Mouse (Mus musculus) stomach, embryonic 16.5 days (tissue): ENCODE data around the gene Hexb. TPM values are rescaled to one million over a fixed set of nuclear protein-coding genes. Genes with fewer than 3 reads are reported as not detected.

Experiments used
- ATAC-seq: fragments of 200-750 bp; cut with Nextera tagmentation; 2 replicates; pipeline ENCODE4 v1.8.0; 2017; ENCODE audit warnings: moderate number of reproducible peaks, moderate TSS enrichment; ENCODE audit not compliant: insufficient read depth, low FRiP score
- H3K27ac ChIP-seq: fragments of 300-500 bp; sonication (generic); 2 replicates; pipeline ENCODE4 v1.5.1; 2014; ENCODE audit warnings: low read length
- H3K27me3 ChIP-seq: fragments of 300-500 bp; sonication (generic); 2 replicates; pipeline ENCODE4 v1.6.1; 2014; ENCODE audit warnings: low read length, control low read depth, mixed read lengths; ENCODE audit not compliant: control insufficient read depth, insufficient read depth
- H3K36me3 ChIP-seq: fragments of 300-500 bp; sonication (generic); 2 replicates; pipeline ENCODE4 v1.6.1; 2014; ENCODE audit warnings: low read length; ENCODE audit not compliant: control insufficient read depth, insufficient read depth
- H3K4me1 ChIP-seq: fragments of 300-500 bp; sonication (generic); 2 replicates; pipeline ENCODE4 v1.6.1; 2014; ENCODE audit warnings: low read length, control low read depth, mixed read lengths; ENCODE audit not compliant: control insufficient read depth, insufficient read depth
- H3K4me2 ChIP-seq: fragments of 300-500 bp; sonication (generic); 2 replicates; pipeline ENCODE4 v1.6.1; 2014; ENCODE audit warnings: low read depth, low read length, mixed read lengths
- H3K4me3 ChIP-seq: fragments of 300-500 bp; sonication (generic); replicated peaks from 2 replicates; pipeline ENCODE4 v1.5.1; 2014; ENCODE audit warnings: mild to moderate bottlenecking, low read length
- H3K9ac ChIP-seq: fragments of 300-500 bp; sonication (generic); 2 replicates; pipeline ENCODE4 v1.6.1; 2014; ENCODE audit warnings: low read length
- H3K9me3 ChIP-seq: fragments of 300-500 bp; sonication (generic); replicated peaks from 2 replicates; pipeline ENCODE4 v1.6.1; 2016; ENCODE audit warnings: low read length, control low read depth; ENCODE audit not compliant: control insufficient read depth
- WGBS: fragments of 180-500 bp; shearing (Covaris S2); extraction: QIAGEN DNeasy Blood & Tissue Kit; methylation state at CpG from one replicate; pipeline ENCODE4 v1.1.7; 2014; 5-methylcytosine and 5-hydroxymethylcytosine counted together
- polyA plus RNA-seq: library from polyadenylated mRNA; unstranded; fragments of >200 nt; fragmentation: Nextera tagmentation; extraction: Ambion mirVana; gene quantifications from 2 replicates; pipeline ENCODE4 v1.2.1, GENCODE M21; 2015

Gene Hexb
- polyA plus RNA-seq, 1 experiment from 2014 or later = 53.1 TPM

- Histone ChIP-seq H3K27ac (no peak overlapping the region), H3K27me3 (no peaks in the 10 kb centered on the region), H3K9ac (no peak overlapping the region), H3K4me1 (peaks cover 9% of the 10 kb centered on the region; the same call in 1 of the 2 replicates), H3K4me2 (no peak overlapping the region; the same call in 1 of the 2 replicates), H3K4me3 (no peak overlapping the region), H3K9me3 (no peaks in the 10 kb centered on the region), H3K36me3 (no peaks in the 10 kb centered on the region)
- ATAC-seq = no peak
- WGBS = 75% methylated on average over 12 of the region's 12 CpGs
Measured at GRCm38 (mm10) chr13:97196186-97196924, 1.8 kb downstream of the Hexb start.

GRCm38 (mm10) chr13:97193420-97193819 lies 4.7 kb downstream of the Hexb start:
- 42% methylated on average over 7 of the region's 7 CpGs for WGBS
- no peaks in the 10 kb centered on the region for H3K9me3 ChIP-seq
- no peaks in the 10 kb centered on the region for H3K27me3 ChIP-seq
- no peak overlapping the region for H3K4me3 ChIP-seq
- peaks cover 9% of the 10 kb centered on the region; the same call in 1 of the 2 replicates for H3K4me1 ChIP-seq
- no peak overlapping the region for H3K4me2 ChIP-seq
- no peaks in the 10 kb centered on the region for H3K36me3 ChIP-seq
- no peak overlapping the region for H3K27ac ChIP-seq
- no peak for ATAC-seq
- no peak overlapping the region for H3K9ac ChIP-seq

- Histone ChIP-seq H3K4me1 (peaks cover 7% of the 10 kb centered on the region; the same call in 1 of the 2 replicates), H3K9me3 (no peaks in the 10 kb centered on the region), H3K27ac (no peak overlapping the region), H3K9ac (no peak overlapping the region), H3K4me2 (no peak overlapping the region), H3K36me3 (no peaks in the 10 kb centered on the region), H3K4me3 (no peak overlapping the region), H3K27me3 (no peaks in the 10 kb centered on the region)
- 91% methylated on average over 11 of the region's 11 CpGs for WGBS
- no peak for ATAC-seq
Measured at GRCm38 (mm10) chr13:97192649-97193048, 5.5 kb downstream of the Hexb start.

GRCm38 (mm10) chr13:97187693-97188092 lies 10.5 kb downstream of the Hexb start:
- Histone ChIP-seq H3K4me3 (no peak overlapping the region), H3K27me3 (no peaks in the 10 kb centered on the region), H3K4me1 (no peaks in the 10 kb centered on the region), H3K27ac (no peak overlapping the region), H3K9me3 (no peaks in the 10 kb centered on the region), H3K4me2 (no peak overlapping the region), H3K9ac (no peak overlapping the region), H3K36me3 (no peaks in the 10 kb centered on the region)
- WGBS = 80% methylated on average over 5 of the region's 5 CpGs
- ATAC-seq = no peak

GRCm38 (mm10) chr13:97186346-97186745 lies 11.8 kb downstream of the Hexb start:
- Histone ChIP-seq H3K4me1 (no peaks in the 10 kb centered on the region), H3K27ac (no peak overlapping the region), H3K27me3 (no peaks in the 10 kb centered on the region), H3K9me3 (no peaks in the 10 kb centered on the region), H3K4me3 (no peak overlapping the region), H3K9ac (no peak overlapping the region), H3K36me3 (no peaks in the 10 kb centered on the region), H3K4me2 (no peak overlapping the region)
- WGBS = 86% methylated on average over 4 of the region's 4 CpGs
- no peak for ATAC-seq

GRCm38 (mm10) chr13:97184656-97185055 lies 13.5 kb downstream of the Hexb start:
- Histone ChIP-seq H3K4me3 (no peak overlapping the region), H3K27me3 (no peaks in the 10 kb centered on the region), H3K4me2 (no peak overlapping the region), H3K9ac (no peak overlapping the region), H3K9me3 (no peaks in the 10 kb centered on the region), H3K4me1 (no peaks in the 10 kb centered on the region), H3K36me3 (no peaks in the 10 kb centered on the region), H3K27ac (no peak overlapping the region)
- 32% methylated on average over 5 of the region's 5 CpGs for WGBS
- no peak for ATAC-seq

GRCm38 (mm10) chr13:97184168-97184567 lies 14.0 kb downstream of the Hexb start:
- Histone ChIP-seq H3K36me3 (no peaks in the 10 kb centered on the region), H3K27ac (no peak overlapping the region), H3K4me1 (no peaks in the 10 kb centered on the region), H3K9ac (no peak overlapping the region), H3K27me3 (no peaks in the 10 kb centered on the region), H3K4me2 (no peak overlapping the region), H3K9me3 (no peaks in the 10 kb centered on the region), H3K4me3 (no peak overlapping the region)
- no peak for ATAC-seq
- 63% methylated on average over 2 of the region's 2 CpGs for WGBS

- no peaks in the 10 kb centered on the region for H3K27me3 ChIP-seq
- no peak overlapping the region for H3K9ac ChIP-seq
- no peaks in the 10 kb centered on the region for H3K4me1 ChIP-seq
- WGBS = 78% methylated on average over 4 of the region's 4 CpGs
- no peak overlapping the region for H3K27ac ChIP-seq
- H3K4me2 ChIP-seq = no peak overlapping the region
- no peak overlapping the region for H3K4me3 ChIP-seq
- no peaks in the 10 kb centered on the region for H3K9me3 ChIP-seq
- H3K36me3 ChIP-seq = no peaks in the 10 kb centered on the region
- no peak for ATAC-seq
Measured at GRCm38 (mm10) chr13:97182821-97183220, 15.3 kb downstream of the Hexb start.

GRCm38 (mm10) chr13:97180113-97180828 lies 17.9 kb downstream of the Hexb start:
- no peak overlapping the region for H3K4me2 ChIP-seq
- no peak overlapping the region for H3K4me3 ChIP-seq
- 81% methylated on average over 6 of the region's 6 CpGs for WGBS
- no peak overlapping the region for H3K9ac ChIP-seq
- H3K4me1 ChIP-seq = no peaks in the 10 kb centered on the region
- 0 out of 2 replicates have a peak, but pooled peaks cover 4% of the 10 kb centered on the region for H3K36me3 ChIP-seq
- no peaks in the 10 kb centered on the region for H3K9me3 ChIP-seq
- ATAC-seq = no peak
- H3K27ac ChIP-seq = no peak overlapping the region
- no peaks in the 10 kb centered on the region for H3K27me3 ChIP-seq
